Mouse (Mus musculus): Measurements from ENCODE around the gene Ints7.

The Ints7 gene

GRCm38 (mm10) chr1:191585704-191586103 is 10.3 kb downstream of the Ints7 start:
- no peak for DNase-seq

GRCm38 (mm10) chr1:191587062-191587461 is 11.6 kb downstream of the Ints7 start:
- no peak for DNase-seq

GRCm38 (mm10) chr1:191588749-191589148 is 13.3 kb downstream of the Ints7 start:
- DNase-seq = no peak

GRCm38 (mm10) chr1:191592016-191592720 is 16.7 kb downstream of the Ints7 start:
- DNase-seq = no peak

- DNase-seq = no peak
These were observed 20.6 kb downstream of the Ints7 start for GRCm38 (mm10) chr1:191596076-191596475.

GRCm38 (mm10) chr1:191599210-191599609 is 23.8 kb downstream of the Ints7 start:
- no peak for DNase-seq

- DNase-seq = peak; percentile 29
These were observed 29.3 kb downstream of the Ints7 start for GRCm38 (mm10) chr1:191604690-191605089.

GRCm38 (mm10) chr1:191609051-191609450 is 33.6 kb downstream of the Ints7 start:
- no peak for DNase-seq

GRCm38 (mm10) chr1:191609578-191609977 is 34.1 kb downstream of the Ints7 start:
- no peak for DNase-seq

- DNase-seq = no peak
These were observed 34.9 kb downstream of the Ints7 start for GRCm38 (mm10) chr1:191610357-191610756.

- DNase-seq = no peak
These were observed 36.2 kb downstream of the Ints7 start for GRCm38 (mm10) chr1:191611686-191612085.

- DNase-seq = no peak
These were observed 37.4 kb downstream of the Ints7 start for GRCm38 (mm10) chr1:191612877-191613276.

- DNase-seq = no peak
These were observed 40.8 kb downstream of the Ints7 start for GRCm38 (mm10) chr1:191616245-191616644.

GRCm38 (mm10) chr1:191617589-191617988 is 42.2 kb downstream of the Ints7 start:
- DNase-seq = no peak

GRCm38 (mm10) chr1:191618067-191618766 is 42.8 kb downstream of the Ints7 start:
- DNase-seq = no peak

GRCm38 (mm10) chr1:191621096-191621495 is 45.7 kb downstream of the Ints7 start:
- DNase-seq = no peak

- no peak for DNase-seq
These were observed 47.4 kb downstream of the Ints7 start for GRCm38 (mm10) chr1:191622801-191623200.

GRCm38 (mm10) chr1:191624492-191624891 is 49.1 kb downstream of the Ints7 start:
- no peak for DNase-seq

GRCm38 (mm10) chr1:191625026-191625425 is 49.6 kb downstream of the Ints7 start:
- DNase-seq = peak; percentile 22

- no peak for DNase-seq
These were observed 50.2 kb downstream of the Ints7 start for GRCm38 (mm10) chr1:191625620-191626019.

- DNase-seq = no peak
These were observed 53.2 kb downstream of the Ints7 start for GRCm38 (mm10) chr1:191628457-191629169.

GRCm38 (mm10) chr1:191629170-191629636 is 53.8 kb downstream of the Ints7 start:
- no peak for DNase-seq

- DNase-seq = no peak
These were observed 57.2 kb downstream of the Ints7 start for GRCm38 (mm10) chr1:191632511-191633095.

All from retina, postnatal 1 day (tissue).